Mouse (Mus musculus) MEL (cell line): Measurements from ENCODE around the gene Ttll4. TPM values are rescaled to one million over a fixed set of nuclear protein-coding genes. Genes with fewer than 3 reads are reported as not detected.

Source experiments
- DNase-seq: peaks from one replicate; pipeline ENCODE4 v3.0.0; 2011; ENCODE audit warnings: low read depth, low spot score
- H3K27ac ChIP-seq: 2 replicates; pipeline ENCODE4 v1.5.1; 2012; ENCODE audit warnings: low read depth, mild to moderate bottlenecking, control low read depth, low read length, moderate library complexity; ENCODE audit not compliant: control insufficient read depth
- H3K27me3 ChIP-seq, 2 experiments: fragments of 150-350 bp in 1 of 2; sonication (generic) in 1 of 2; 2 replicates each; pipeline ENCODE4 v1.6.1; 2012; ENCODE audit warnings: low read length in 2 of 2, mild to moderate bottlenecking in 2 of 2, improper control_type of control experiment in 1 of 2, moderate library complexity in 1 of 2; ENCODE audit not compliant: insufficient read depth in 2 of 2, control insufficient read depth in 1 of 2
- H3K36me3 ChIP-seq, 2 experiments: 2 replicates each; pipeline ENCODE4 v1.6.1; 2012 to 2014; ENCODE audit warnings: low read length in 2 of 2, improper control_type of control experiment in 1 of 2, inconsistent platforms in 1 of 2, mild to moderate bottlenecking in 1 of 2; ENCODE audit not compliant: insufficient read depth in 2 of 2, control insufficient read depth in 1 of 2
- H3K4me1 ChIP-seq, 2 experiments: fragments of 150-350 bp in 1 of 2; sonication (generic) in 1 of 2; 2 replicates each; pipeline ENCODE4 v1.6.1; 2012; ENCODE audit warnings: low read length in 2 of 2, improper control_type of control experiment in 1 of 2, mild to moderate bottlenecking in 1 of 2; ENCODE audit not compliant: insufficient read depth in 2 of 2, control insufficient read depth in 1 of 2
- H3K4me3 ChIP-seq, 2 experiments: fragments of 150-350 bp in 1 of 2; sonication (generic) in 1 of 2; 2 replicates each; pipeline ENCODE4 v1.5.1; 2012; ENCODE audit warnings: low read depth in 2 of 2, low read length in 2 of 2, mild to moderate bottlenecking in 2 of 2, moderate library complexity in 2 of 2, control low read depth in 1 of 2, improper control_type of control experiment in 1 of 2; ENCODE audit not compliant: control insufficient read depth in 1 of 2, insufficient read depth in 1 of 2
- H3K79me2 ChIP-seq: 2 replicates; pipeline ENCODE4 v1.6.1; 2012; ENCODE audit warnings: mild to moderate bottlenecking, low read length, moderate library complexity; ENCODE audit not compliant: control insufficient read depth, poor library complexity, insufficient read depth
- H3K9ac ChIP-seq: 2 replicates; pipeline ENCODE4 v1.6.1; 2012; ENCODE audit warnings: low read depth, mild to moderate bottlenecking, control low read depth, low read length, moderate library complexity; ENCODE audit not compliant: control insufficient read depth, poor library complexity, severe bottlenecking
- H3K9me3 ChIP-seq: fragments of 150-350 bp; sonication (generic); replicated peaks from 2 replicates; pipeline ENCODE4 v1.6.1; 2012; ENCODE audit warnings: mild to moderate bottlenecking, low read length, improper control_type of control experiment, moderate library complexity; ENCODE audit not compliant: insufficient read depth
- BHLHE40 ChIP-seq: IDR thresholded peaks from 2 replicates; pipeline ENCODE4 v1.6.1; 2012; ENCODE audit warnings: low read depth, mild to moderate bottlenecking, inconsistent platforms, low read length, improper control_type of control experiment, borderline replicate concordance
- CHD1 ChIP-seq: IDR thresholded peaks from 2 replicates; pipeline ENCODE4 v1.6.1; 2012; ENCODE audit warnings: low read depth, mild to moderate bottlenecking, inconsistent platforms, low read length, improper control_type of control experiment
- CHD2 ChIP-seq: IDR thresholded peaks from 2 replicates; pipeline ENCODE4 v1.6.1; 2011; ENCODE audit warnings: low read length, improper control_type of control experiment
- CTCF ChIP-seq, 3 experiments: IDR thresholded peaks in 2 of 3; conservative IDR thresholded peaks in 1 of 3; 2 replicates each; pipeline ENCODE4 v1.5.1; 2011 to 2012; ENCODE audit warnings: low read length in 3 of 3, low read depth in 2 of 3, mild to moderate bottlenecking in 2 of 3, improper control_type of control experiment in 1 of 3, inconsistent platforms in 1 of 3, mixed read lengths in 1 of 3, moderate library complexity in 1 of 3; ENCODE audit not compliant: control insufficient read depth in 1 of 3, insufficient read depth in 1 of 3, poor library complexity in 1 of 3, severe bottlenecking in 1 of 3
- E2F4 ChIP-seq: IDR thresholded peaks from 2 replicates; pipeline ENCODE4 v1.6.1; 2011; ENCODE audit warnings: low read depth, low read length, improper control_type of control experiment, borderline replicate concordance
- ELF1 ChIP-seq: IDR thresholded peaks from 2 replicates; pipeline ENCODE4 v1.6.1; 2014; ENCODE audit warnings: low read depth, mild to moderate bottlenecking, inconsistent platforms, low read length, improper control_type of control experiment, moderate library complexity
- EP300 ChIP-seq, 2 experiments: IDR thresholded peaks; 2 replicates each; pipeline ENCODE4 v1.6.1; 2011; ENCODE audit warnings: improper control_type of control experiment in 2 of 2, low read length in 2 of 2, low read depth in 1 of 2, mild to moderate bottlenecking in 1 of 2
- ETS1 ChIP-seq: IDR thresholded peaks from 2 replicates; pipeline ENCODE4 v1.6.1; 2012; ENCODE audit warnings: low read depth, mild to moderate bottlenecking, inconsistent platforms, low read length, improper control_type of control experiment, moderate library complexity
- GABPA ChIP-seq: IDR thresholded peaks from 2 replicates; pipeline ENCODE4 v1.6.1; 2012; ENCODE audit warnings: low read depth, mild to moderate bottlenecking, inconsistent platforms, low read length, improper control_type of control experiment, moderate library complexity
- GATA1 ChIP-seq: IDR thresholded peaks from 2 replicates; pipeline ENCODE4 v1.6.1; 2011; ENCODE audit warnings: low read depth, low read length, improper control_type of control experiment
- HCFC1 ChIP-seq: IDR thresholded peaks from 2 replicates; pipeline ENCODE4 v1.6.1; 2012; ENCODE audit warnings: low read depth, mild to moderate bottlenecking, inconsistent platforms, low read length, improper control_type of control experiment, moderate library complexity
- JUND ChIP-seq: IDR thresholded peaks from 2 replicates; pipeline ENCODE4 v1.6.1; 2011; ENCODE audit warnings: low read depth, mild to moderate bottlenecking, improper control_type of control experiment, low read length
- MAFK ChIP-seq: IDR thresholded peaks from 2 replicates; pipeline ENCODE4 v1.6.1; 2011; ENCODE audit warnings: low read depth, mild to moderate bottlenecking, low read length, improper control_type of control experiment, borderline replicate concordance
- MEF2A ChIP-seq: IDR thresholded peaks from 2 replicates; pipeline ENCODE4 v1.6.1; 2014; ENCODE audit warnings: low read depth, mild to moderate bottlenecking, inconsistent platforms, low read length, improper control_type of control experiment; ENCODE audit not compliant: poor library complexity, insufficient replicate concordance, severe bottlenecking; ENCODE audit errors: extremely low read depth
- MXI1 ChIP-seq: IDR thresholded peaks from 2 replicates; pipeline ENCODE4 v1.6.1; 2011; ENCODE audit warnings: mild to moderate bottlenecking, low read depth, low read length, improper control_type of control experiment
- MYB ChIP-seq: IDR thresholded peaks from 2 replicates; pipeline ENCODE4 v1.6.1; 2011; ENCODE audit warnings: mild to moderate bottlenecking, low read depth, low read length, improper control_type of control experiment
- NELFE ChIP-seq: IDR thresholded peaks from 2 replicates; pipeline ENCODE4 v1.6.1; 2011; ENCODE audit warnings: low read depth, low read length, improper control_type of control experiment
- NRF1 ChIP-seq: IDR thresholded peaks from 2 replicates; pipeline ENCODE4 v1.6.1; 2014; ENCODE audit warnings: low read depth, mild to moderate bottlenecking, inconsistent platforms, low read length, improper control_type of control experiment, moderate library complexity; ENCODE audit not compliant: poor library complexity, insufficient read depth, severe bottlenecking
- POLR2A ChIP-seq, 2 experiments: IDR thresholded peaks; 2 replicates each; pipeline ENCODE4 v1.6.1; 2011 to 2012; ENCODE audit warnings: low read length in 2 of 2, mild to moderate bottlenecking in 2 of 2, control low read depth in 1 of 2, improper control_type of control experiment in 1 of 2, low read depth in 1 of 2, moderate library complexity in 1 of 2; ENCODE audit not compliant: control insufficient read depth in 1 of 2, insufficient read depth in 1 of 2, poor library complexity in 1 of 2
- POLR2AphosphoS2 ChIP-seq: IDR thresholded peaks from 2 replicates; pipeline ENCODE4 v1.6.1; 2011; ENCODE audit warnings: low read length, improper control_type of control experiment
- POLR2AphosphoS5 ChIP-seq: IDR thresholded peaks from 2 replicates; pipeline ENCODE4 v1.6.1; 2012; ENCODE audit warnings: low read depth, borderline replicate concordance, mild to moderate bottlenecking, inconsistent platforms, low read length, moderate library complexity, mixed read lengths
- RCOR1 ChIP-seq: IDR thresholded peaks from 2 replicates; pipeline ENCODE4 v1.6.1; 2012; ENCODE audit warnings: low read depth, mild to moderate bottlenecking, inconsistent platforms, low read length, improper control_type of control experiment
- SIN3A ChIP-seq: IDR thresholded peaks from 2 replicates; pipeline ENCODE4 v1.6.1; 2012; ENCODE audit warnings: low read length, improper control_type of control experiment, inconsistent platforms
- SMC3 ChIP-seq: IDR thresholded peaks from 2 replicates; pipeline ENCODE4 v1.6.1; 2011; ENCODE audit warnings: low read depth, low read length, improper control_type of control experiment
- TAL1 ChIP-seq: IDR thresholded peaks from 2 replicates; pipeline ENCODE4 v1.6.1; 2012; ENCODE audit warnings: mild to moderate bottlenecking, inconsistent platforms, low read length, moderate library complexity, mixed read lengths
- TBP ChIP-seq: IDR thresholded peaks from 2 replicates; pipeline ENCODE4 v1.8.0; 2011; ENCODE audit warnings: low read depth, low read length, improper control_type of control experiment
- TCF12 ChIP-seq: IDR thresholded peaks from 2 replicates; pipeline ENCODE4 v1.6.1; 2014; ENCODE audit warnings: low read depth, mild to moderate bottlenecking, inconsistent platforms, low read length, improper control_type of control experiment, moderate library complexity
- UBTF ChIP-seq: IDR thresholded peaks from 2 replicates; pipeline ENCODE4 v1.6.1; 2012; ENCODE audit warnings: low read depth, mild to moderate bottlenecking, inconsistent platforms, low read length, improper control_type of control experiment, moderate library complexity, borderline replicate concordance; ENCODE audit not compliant: insufficient read depth
- USF1 ChIP-seq: IDR thresholded peaks from 2 replicates; pipeline ENCODE4 v1.6.1; 2014; ENCODE audit warnings: low read depth, mild to moderate bottlenecking, inconsistent platforms, low read length, improper control_type of control experiment, moderate library complexity
- USF2 ChIP-seq, 2 experiments: IDR thresholded peaks; 2 replicates each; pipeline ENCODE4 v1.6.1; 2011 to 2012; ENCODE audit warnings: improper control_type of control experiment in 2 of 2, low read length in 2 of 2, borderline replicate concordance in 1 of 2, inconsistent platforms in 1 of 2, low read depth in 1 of 2, mild to moderate bottlenecking in 1 of 2; ENCODE audit not compliant: insufficient read depth in 1 of 2
- ZC3H11A ChIP-seq: IDR thresholded peaks from 2 replicates; pipeline ENCODE4 v1.6.1; 2012; ENCODE audit warnings: low read depth, mild to moderate bottlenecking, inconsistent platforms, low read length, improper control_type of control experiment
- ZKSCAN1 ChIP-seq: IDR thresholded peaks from 2 replicates; pipeline ENCODE4 v1.6.1; 2012; ENCODE audit warnings: low read depth, mild to moderate bottlenecking, inconsistent platforms, low read length, improper control_type of control experiment, moderate library complexity
- ZMIZ1 ChIP-seq: IDR thresholded peaks from 2 replicates; pipeline ENCODE4 v1.6.1; 2012; ENCODE audit warnings: low read depth, mild to moderate bottlenecking, inconsistent platforms, low read length, improper control_type of control experiment, moderate library complexity
- ZNF384 ChIP-seq: IDR thresholded peaks from 2 replicates; pipeline ENCODE4 v1.6.1; 2012; ENCODE audit warnings: low read depth, mild to moderate bottlenecking, inconsistent platforms, low read length, improper control_type of control experiment
- polyA plus RNA-seq, 2 experiments: library from polyadenylated mRNA; stranded (reverse) in 1 of 2; unstranded in 1 of 2; fragments of >175 nt in 1 of 2; fragments of >200 nt in 1 of 2; gene quantifications; 2 replicates each; pipeline versions ENCODE4 v1.2.1 to v1.2.4; 2012; ENCODE audit warnings: low replicate concordance in 2 of 2, low read depth in 1 of 2; ENCODE audit not compliant: insufficient read length in 2 of 2, insufficient read depth in 1 of 2, missing spikeins in 1 of 2
- total RNA-seq: library from RNA; depleted of rRNA; stranded (reverse); fragments of 300-350 nt; gene quantifications from 2 replicates; pipeline ENCODE4 v1.2.3, GENCODE M21; 2012; rRNA removed

The Ttll4 gene
- total RNA-seq: 27.8 and 31.1 TPM in 2 replicates
- 10 to 100 TPM in 1 of 2 experiments, not detected in 1; 85.9 TPM for polyA plus RNA-seq

GRCm38 (mm10) chr1:74661448-74662195 is at the start of gene Ttll4:
Gene Ttll4, plus strand, starts transcription at chr1:74661745.
- Histone ChIP-seq H3K36me3 (peaks cover 4 to 18% of the 10 kb centered on the region in 2 experiments; a peak in 3 of 4 replicates), H3K4me1 (peaks cover 4 to 12% of the 10 kb centered on the region in 2 experiments), H3K27ac (peak within 1 kb of the TSS; percentile 72), H3K9ac (peak within 1 kb of the TSS; percentile 96), H3K27me3 (no peaks in the 10 kb centered on the region), H3K79me2 (peaks cover 34% of the 10 kb centered on the region), H3K4me3 (peak within 1 kb of the TSS; percentile 91 to 100), H3K9me3 (no peaks in the 10 kb centered on the region)
- peak; percentile 96 for DNase-seq
- TF ChIP-seq CTCF (IDR thresholded peaks at IDR 0.05 in 2 of 3, conservative IDR thresholded peaks at IDR 0.05 in 1 of 3; ENCODE audit: control insufficient read depth in 1 of 3, insufficient read depth in 1 of 3, low read depth in 2 of 3, low read length in 3 of 3, poor library complexity in 1 of 3, severe bottlenecking in 1 of 3) (peak in 2 of 3 experiments; percentile 61 to 68; a peak in 5 of 6 replicates), GABPA (no peak), CHD2 (no peak), USF1 (no peak), E2F4 (peak; percentile 29; the same call in 1 of the 2 replicates), ZKSCAN1 (no peak), ZC3H11A (no peak), TBP (0 out of 2 replicates have a peak, but pooled peaks have one; percentile 4), EP300 (IDR thresholded peaks at IDR 0.05; ENCODE audit: low read depth in 1 of 2, low read length in 2 of 2) (no peak), RCOR1 (no peak), TCF12 (peak; percentile 34; the same call in 1 of the 2 replicates), UBTF (0 out of 2 replicates have a peak, but pooled peaks have one; percentile 62), MXI1 (peak; percentile 97), ZMIZ1 (0 out of 2 replicates have a peak, but pooled peaks have one; percentile 38), POLR2A (IDR thresholded peaks at IDR 0.05; ENCODE audit: control insufficient read depth in 1 of 2, insufficient read depth in 1 of 2, low read depth in 1 of 2, low read length in 2 of 2, poor library complexity in 1 of 2) (peak; percentile 77 to 82; a peak in 3 of 4 replicates), ELF1 (peak; percentile 47; the same call in 1 of the 2 replicates), NELFE (peak; percentile 74), POLR2AphosphoS5 (no peak), POLR2AphosphoS2 (peak; percentile 39; the same call in 1 of the 2 replicates), HCFC1 (peak; percentile 94), JUND (no peak), MEF2A (no peak), SMC3 (no peak), BHLHE40 (peak; percentile 41; the same call in 1 of the 2 replicates), MAFK (no peak), GATA1 (no peak), TAL1 (no peak), ZNF384 (no peak), SIN3A (peak; percentile 87), USF2 (IDR thresholded peaks at IDR 0.05; ENCODE audit: borderline replicate concordance in 1 of 2, insufficient read depth in 1 of 2, low read depth in 1 of 2, low read length in 2 of 2) (no peak), CHD1 (no peak), NRF1 (peak; percentile 71), MYB (no peak), ETS1 (peak; percentile 22; the same call in 1 of the 2 replicates)
